Mouse (Mus musculus) CH12F3 (cell line): ENCODE measurements around the gene Otub2.

Source experiments
- in situ Hi-C: fragments of 300-500 bp; cut with MboI; formaldehyde crosslinking; loops from 2 replicates; pipeline ENCODE4 v1.14.3; 2020; ENCODE audit warnings: low sequenced_read_pairs

Gene Otub2

DNA sequence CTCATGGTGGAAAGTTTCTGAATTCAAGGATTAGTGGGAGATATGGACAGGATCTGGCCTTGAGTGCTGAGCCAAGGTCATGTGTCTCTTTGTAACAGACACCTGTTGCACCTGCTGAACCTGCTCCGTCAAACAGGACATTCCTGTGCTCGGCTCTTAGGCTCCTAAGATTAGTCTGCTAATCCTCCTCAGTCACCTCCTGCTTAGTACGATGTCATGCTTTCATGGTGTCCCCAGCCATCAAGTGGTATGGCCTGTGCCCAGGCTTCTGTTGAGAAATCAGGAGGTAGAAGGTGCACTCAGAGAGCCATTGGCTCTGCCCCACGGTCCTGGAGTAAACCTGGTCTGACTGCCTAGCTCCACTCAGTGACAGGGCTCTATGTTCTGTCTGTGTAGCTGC, 17.6 kb upstream of the Otub2 start:
- in situ Hi-C loops = no loop called here

DNA sequence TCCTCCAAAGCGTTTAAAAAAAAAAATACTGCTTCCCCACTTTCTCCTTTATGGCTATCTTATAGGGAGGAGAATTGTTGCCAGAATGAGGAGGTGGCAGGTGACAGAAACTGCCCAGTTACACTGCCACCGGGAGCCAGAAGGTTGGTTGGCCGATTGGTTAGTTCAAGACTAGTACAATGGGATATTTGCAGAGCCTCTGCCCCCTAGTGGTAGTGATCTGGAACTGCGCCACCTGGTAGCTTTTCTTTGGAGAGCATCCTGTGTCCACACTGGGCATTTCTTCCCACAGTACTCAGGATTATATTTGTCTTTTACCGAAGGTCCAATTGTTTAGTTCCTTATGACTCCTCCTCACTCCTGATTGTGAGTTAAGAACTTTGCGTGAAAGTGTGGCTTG, 16.8 kb upstream of the Otub2 start:
- in situ Hi-C loops = no loop called here

DNA sequence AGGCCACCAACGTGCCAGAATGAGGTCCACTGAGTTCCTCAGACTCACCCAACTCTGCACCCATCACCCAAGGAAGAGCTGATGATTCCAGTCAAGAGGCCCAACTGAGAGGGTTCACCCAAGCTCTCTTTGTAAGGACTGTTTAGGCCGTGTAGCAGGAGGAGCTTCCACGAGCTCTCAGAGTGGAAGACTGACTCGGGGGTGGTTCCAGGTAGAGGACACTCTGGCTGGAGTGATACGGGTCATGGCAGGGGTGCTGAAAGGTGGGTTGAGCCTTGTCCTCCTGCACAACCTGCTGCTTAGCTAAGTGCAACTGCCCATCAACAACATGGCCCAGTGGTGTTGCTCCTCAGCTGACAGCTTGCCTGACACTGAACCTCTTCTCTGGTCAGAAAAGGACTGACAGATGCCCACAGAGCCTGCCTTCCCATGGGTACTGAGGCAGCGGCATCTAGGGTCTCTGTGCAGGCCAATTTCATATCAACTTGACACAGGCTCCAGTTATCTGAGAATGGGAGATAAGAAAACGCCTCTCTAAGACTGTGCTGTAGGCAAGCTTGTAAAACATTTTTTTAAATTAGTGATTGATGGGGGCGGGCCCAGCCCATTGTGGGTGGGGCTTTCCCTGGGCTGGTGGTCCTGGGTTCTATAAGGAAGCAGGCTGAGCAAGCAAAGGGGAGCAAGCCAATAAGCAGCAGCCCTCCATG, 14.8 kb upstream of the Otub2 start:
- in situ Hi-C loops = no loop called here

DNA sequence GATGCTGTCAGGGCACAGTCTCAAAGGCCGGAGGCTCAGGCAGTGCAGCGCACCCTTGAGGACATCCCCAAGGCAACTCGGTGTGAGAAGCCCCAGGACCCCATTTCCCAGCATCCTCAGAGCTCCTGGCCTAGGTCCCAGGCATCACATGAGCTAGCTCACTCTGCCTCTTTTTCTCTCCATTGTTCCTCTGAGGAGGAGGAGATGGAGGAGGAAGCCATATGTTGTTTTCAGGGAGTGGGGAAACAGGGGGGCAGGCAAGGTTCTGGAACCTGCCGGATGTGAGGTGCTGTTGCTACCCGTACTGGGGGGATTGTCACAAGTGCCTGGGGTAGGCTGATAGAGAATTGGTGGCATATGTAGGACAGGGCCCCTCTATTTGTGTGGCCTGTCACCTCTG, 12.4 kb upstream of the Otub2 start:
- in situ Hi-C loops = no loop called here

DNA sequence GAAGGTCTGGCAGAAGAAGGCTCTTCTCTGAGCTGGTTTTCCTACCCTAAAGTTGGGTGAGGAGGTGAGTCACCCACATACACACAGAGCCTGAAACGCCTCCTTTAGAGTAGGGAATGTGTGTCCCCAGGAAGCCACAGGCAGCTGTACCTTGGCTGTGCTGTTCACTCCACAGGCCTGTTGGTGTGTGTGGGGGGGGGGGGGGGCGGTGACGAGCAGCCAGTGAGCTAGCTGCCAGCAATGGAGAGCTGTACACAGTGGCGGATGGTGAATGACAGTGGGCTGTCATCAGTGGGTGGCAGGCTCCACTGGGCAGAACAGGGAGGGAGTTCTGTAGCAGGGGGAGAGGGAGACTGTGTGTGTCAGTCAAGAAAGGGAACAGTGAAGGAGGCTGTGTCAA, 11.7 kb upstream of the Otub2 start:
- in situ Hi-C loops = no loop called here

DNA sequence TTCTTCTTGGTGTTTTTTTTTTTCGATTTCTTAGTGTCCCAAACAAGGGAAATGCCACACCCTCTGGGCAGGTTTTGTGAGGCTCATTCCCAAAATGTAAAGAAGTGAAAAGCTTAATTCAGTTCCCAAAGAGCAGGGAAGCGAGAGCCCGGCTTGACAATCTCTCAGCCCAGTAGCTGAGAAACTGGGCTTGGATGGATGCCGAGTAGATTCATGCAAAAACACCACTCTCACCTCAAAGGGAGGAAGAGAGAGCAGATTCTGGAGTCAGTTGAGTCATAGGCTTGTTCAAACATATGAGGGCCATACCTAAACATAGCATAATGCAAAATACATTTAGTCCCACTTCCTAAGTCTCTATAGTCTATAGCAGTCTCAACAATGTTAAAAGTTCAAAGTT, 8.3 kb upstream of the Otub2 start:
- in situ Hi-C loops = no loop called here

DNA sequence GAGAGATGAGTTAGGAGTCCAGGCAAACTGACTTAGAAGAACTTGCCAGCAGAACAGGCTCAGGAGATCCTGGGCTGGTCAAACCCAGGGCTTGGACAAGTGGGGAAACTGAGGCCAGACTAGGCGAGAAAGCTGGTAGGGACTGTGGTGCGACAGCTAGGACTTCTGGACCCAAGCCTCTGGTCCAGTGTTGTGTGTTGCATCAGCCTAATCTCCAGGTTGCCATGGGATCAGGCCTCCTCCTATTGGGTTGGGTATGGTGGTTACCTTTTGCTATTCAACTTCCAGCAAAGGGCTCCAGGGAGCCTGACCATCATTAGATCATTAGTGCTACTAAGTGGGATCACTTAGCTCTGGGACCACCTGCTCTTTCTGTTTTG, 856 bp downstream of the Otub2 start:
- in situ Hi-C loops = no loop called here

DNA sequence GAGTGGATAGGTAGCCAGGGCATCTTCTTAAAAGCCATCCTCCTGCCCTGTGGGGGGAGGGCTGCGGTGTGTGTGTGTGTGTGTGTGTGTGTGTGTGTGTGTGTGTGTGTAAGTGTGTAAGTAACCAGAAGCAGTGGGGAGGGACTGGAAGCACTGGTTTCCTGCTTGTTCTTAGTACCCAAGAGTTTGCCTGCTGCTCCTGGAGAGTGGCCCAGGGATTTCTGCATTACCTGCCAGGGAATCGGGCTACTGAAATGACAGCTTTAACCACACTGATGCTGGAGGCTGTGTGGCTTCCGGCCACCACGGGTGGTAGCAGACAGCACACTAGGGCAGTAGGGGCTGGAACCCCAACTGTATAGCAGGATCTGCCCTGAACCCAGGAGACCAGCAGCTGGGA, 1.5 kb downstream of the Otub2 start:
- in situ Hi-C loops = no loop called here

DNA sequence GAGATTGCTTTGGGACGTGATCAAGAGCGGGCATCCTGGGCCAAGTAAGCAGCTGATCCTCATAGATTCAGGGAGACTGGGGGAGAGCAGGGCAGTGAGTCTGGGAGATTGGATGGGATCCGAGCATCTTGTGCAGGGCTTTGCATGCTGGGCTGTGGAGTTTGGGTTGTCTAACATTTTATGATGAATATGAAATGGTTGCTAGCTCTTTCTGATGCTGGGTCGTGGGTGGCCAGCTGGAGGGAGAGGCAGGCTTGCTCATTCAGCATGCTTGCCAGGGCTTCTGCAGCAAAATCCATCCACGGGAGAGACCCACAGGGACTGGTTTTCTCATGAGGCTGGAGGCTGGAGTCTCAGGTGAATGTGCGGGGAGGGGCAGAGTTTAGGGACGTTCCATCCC, 2.6 kb downstream of the Otub2 start:
- in situ Hi-C loops = no loop called here

DNA sequence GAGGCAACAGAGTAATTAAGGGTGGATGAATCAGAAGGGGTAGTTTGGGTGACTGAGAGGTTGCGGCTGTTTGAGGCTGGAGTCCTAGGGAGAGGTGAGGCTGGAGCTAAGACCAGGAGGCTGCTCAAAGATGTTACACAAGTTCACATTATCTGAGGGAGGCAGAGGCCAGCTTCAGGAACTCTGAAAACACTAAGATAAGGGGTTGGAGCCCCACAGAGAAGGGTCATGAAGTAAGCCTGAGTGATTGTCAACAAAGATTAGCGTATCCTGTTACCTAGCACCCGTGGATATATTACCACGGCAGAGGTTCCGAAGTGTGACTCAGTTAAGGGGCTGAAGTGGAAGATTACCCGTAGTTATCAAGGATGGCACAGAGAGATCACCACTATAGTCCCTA, 5.0 kb downstream of the Otub2 start:
- in situ Hi-C loops = no loop called here

DNA sequence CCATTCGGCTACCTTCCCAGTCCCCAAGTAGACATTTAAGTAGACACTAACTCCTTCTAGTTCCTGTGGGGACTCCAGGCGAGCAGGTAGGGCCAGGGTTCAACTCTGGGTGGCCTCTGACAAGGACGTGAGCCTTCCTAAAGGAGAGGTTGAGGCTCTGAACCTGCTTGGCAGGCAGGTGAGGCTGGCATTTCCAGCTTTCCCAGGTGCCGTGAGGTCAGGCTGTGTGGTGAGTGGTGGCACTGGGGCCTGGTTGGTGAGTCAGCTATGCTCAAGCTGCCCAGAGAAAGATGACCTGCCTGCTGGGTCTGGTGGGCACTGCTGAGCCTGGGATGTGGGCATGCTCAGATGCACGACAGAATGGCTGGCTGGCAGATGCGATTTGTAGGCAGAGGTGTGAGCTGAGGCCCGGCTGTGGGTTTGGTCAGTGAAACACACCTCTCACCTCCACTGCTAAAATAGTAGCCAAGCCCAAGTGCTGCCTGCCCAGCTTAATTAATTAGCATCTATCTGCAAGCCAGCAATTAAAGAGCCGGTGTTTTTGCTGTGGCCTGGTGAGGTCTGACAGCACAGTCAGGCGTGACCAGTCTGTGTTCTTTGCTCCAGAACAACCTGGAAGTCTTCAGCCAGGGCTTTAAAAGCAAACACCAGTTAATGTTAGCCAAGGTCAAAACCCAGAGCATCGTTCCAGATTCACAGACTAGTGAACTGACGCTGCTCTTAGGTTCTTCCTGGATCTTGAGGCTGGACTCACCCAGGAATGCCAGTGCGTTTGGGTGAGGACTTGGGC, 7.2 kb downstream of the Otub2 start:
- in situ Hi-C loops = no loop called here

DNA sequence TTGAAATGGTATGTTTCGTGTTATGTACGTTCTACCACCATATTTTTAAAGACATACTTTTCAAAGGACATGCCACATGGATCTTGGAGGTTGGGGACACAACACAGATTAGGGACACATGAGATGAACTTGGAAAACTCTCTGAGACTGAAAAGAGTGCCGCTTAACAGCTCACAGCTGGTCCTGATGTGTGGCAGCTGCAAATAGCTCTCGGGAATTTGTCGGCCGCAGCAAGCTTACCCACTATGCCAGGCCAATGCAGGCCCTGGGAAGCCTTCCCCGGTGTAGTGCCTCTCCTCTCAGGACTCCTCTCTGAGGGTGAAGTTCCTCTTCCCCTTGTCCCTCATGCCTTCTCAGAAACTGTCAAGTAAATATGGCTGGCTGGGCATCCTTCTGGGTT, 8.3 kb downstream of the Otub2 start:
- in situ Hi-C loops = no loop called here

DNA sequence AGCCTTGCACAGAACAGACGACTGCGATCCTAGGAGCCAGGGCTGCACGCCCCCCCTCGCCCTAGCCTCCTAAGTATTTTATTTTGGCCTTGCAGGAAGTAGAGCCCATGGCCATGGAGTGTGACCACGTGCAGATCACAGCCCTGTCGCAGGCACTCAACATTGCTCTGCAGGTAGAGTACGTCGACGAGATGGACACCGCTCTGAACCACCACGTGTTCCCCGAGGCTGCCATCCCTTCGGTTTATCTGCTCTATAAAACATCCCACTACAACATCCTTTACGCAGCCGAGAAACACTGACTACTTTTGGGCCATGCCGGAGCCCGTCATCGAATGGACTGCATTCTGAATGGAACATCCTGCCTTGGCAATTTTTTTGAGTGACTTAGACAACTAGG, 15.6 kb downstream of the Otub2 start:
- in situ Hi-C loops = no loop called here

DNA sequence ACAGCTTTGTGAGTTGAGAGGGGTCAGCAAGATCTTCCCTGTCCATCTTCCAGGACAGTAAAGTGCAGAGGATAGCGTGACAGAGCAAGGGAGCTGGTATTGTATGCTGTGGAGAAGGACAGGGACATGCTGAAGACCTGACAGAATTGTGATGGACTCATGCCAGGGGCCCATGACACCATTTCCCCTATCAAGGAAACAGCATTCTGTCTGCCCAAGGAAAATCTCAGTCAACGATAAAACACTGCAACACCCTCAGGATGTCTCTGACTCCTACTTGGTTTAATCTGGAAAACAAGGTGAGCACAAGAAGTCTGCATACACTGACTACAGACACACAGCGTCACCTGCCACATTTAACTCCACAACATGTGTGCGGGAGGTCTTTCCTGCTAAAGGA, 19.2 kb downstream of the Otub2 start, which contains the start of gene 9330161L09Rik:
9330161L09Rik (minus strand) TSS at position 101 of the 400 bp plus-strand sequence.
- in situ Hi-C loops = no loop called here

DNA sequence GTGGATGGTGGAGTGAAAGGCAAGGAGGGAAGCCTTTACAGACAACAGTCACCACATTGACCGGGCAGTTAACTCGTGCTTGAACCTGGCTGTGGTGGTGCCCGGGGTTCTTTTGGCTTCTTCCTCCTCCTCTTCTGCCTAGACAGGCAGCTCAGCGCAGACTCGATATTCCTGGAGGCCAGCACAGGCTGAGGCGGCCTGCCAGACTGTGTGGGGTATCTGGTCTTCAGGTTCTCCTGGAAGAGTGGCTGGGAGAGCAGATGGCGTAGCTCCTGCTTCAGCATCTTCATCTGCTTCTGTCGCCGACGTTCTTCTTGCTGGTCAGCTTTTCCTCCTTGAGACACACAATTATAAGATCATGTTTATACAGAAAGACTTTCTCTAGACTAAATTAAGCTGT, 19.7 kb downstream of the Otub2 start:
- in situ Hi-C loops = no loop called here

DNA sequence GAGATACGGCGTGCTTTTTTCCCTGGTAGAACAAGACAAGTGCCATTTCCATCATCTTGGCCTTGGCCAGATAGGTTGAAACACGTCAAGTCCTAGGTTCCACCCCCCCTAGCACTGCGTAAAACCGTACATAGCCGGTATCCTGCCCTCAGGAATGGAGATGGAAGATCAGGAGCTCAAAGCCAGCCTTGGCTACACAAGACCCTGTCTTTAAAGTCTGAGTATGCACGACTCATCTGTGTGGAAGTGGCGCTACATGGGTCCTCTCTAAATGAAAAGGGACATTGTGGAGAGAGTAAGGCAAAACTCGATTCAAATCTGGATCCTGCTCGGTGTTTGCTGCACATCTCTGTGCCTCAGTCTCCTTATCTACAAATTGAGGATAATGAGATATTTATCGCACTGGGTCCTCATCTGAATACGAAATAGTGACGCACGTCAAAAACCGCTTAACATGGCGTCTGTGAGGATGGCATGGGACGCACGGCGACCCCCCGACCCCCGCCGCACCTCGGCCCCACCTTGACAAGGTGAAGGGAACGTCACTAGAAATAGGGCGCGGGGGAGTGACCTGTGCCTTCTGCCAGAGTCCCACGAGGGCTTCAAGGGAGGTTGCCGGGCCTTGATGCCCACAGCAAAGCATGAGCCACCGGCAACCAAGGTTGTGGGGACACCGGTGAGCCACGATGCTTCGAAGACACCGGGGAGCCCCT, 36.7 kb downstream of the Otub2 start:
- in situ Hi-C loops = loop anchor here (10.0 kb wide), 1 partner anchor 70 kb away; no protein-coding TSS in a partner anchor

DNA sequence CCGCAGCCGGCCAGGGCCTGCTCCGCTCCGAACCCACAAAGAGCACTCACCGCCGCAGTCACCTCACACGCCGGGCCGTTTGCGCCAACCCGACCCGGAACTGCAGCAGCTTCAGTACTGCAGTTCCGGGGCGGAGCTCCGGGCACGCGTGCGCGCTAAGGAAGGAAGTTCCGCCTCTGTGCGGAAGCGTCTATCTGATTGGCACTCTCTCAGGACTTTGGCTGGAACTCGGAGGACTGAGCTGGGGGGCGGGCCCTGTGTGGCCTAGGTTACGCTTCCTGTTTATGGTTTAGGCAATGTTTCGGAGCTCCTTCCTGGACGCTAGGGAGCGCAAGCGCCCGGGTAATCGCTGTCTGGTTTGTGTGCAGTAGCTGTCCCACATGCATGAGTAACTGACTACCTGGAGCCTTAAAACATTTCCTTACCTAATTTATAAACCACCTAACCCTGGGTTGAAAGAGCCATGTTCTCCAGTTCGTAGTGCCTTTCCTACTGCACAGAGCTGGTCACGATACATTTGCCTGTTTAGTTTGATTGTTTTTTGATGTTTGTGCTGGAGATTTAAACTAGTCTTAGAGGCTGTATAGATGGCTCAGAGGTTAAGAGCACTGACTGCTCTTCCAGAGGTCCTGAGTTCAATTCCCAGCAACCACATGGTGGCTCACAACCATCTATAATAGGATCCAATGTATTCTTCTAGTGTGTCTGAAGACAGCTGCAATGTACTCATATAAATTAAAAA, 37.4 kb downstream of the Otub2 start, which contains the start of gene Ddx24:
Ddx24 (minus strand) TSS at position 102 of the 742 bp plus-strand sequence.
- in situ Hi-C loops = loop anchor here (10.0 kb wide), 1 partner anchor 69 kb away; no protein-coding TSS in a partner anchor

DNA sequence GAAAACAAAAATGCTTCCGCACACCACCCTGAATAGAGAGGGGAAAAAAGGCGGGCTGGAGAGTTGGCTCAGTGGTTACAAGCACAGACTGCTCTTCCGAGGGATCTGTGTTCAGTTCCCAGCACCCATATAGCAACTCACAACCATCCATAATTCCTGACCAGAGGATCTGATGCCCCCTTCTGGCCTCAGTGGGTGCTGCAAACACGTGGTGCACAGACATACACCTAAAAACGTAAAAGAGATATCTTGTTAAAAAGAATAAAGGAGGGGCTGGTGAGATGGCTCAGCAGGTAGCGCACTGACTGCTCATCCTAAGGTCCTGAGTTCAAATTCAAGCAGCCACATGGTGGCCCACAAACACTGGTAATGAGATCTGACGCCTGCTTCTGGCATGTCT, 38.2 kb downstream of the Otub2 start:
- in situ Hi-C loops = loop anchor here (10.0 kb wide), 1 partner anchor 68 kb away; no protein-coding TSS in a partner anchor

DNA sequence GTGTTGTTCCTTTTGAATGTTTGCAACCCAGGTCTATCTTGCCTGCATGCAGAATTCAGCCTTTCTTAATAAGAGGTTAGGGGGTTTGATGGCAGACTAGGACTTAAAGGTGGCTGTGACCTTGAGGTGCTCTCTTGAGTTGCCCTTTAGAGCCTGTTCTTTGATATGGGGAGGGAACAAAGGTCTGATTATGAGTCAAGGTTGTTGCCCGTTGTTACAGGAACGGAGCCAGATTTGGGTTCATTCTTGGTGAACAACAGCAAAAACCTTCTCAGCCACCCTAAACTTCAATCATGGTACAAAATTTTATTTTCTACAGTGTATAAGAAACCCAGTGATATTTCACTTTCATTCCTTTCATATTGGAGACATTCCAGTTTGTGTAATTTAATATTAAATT, 44.9 kb downstream of the Otub2 start:
- in situ Hi-C loops = no loop called here

DNA sequence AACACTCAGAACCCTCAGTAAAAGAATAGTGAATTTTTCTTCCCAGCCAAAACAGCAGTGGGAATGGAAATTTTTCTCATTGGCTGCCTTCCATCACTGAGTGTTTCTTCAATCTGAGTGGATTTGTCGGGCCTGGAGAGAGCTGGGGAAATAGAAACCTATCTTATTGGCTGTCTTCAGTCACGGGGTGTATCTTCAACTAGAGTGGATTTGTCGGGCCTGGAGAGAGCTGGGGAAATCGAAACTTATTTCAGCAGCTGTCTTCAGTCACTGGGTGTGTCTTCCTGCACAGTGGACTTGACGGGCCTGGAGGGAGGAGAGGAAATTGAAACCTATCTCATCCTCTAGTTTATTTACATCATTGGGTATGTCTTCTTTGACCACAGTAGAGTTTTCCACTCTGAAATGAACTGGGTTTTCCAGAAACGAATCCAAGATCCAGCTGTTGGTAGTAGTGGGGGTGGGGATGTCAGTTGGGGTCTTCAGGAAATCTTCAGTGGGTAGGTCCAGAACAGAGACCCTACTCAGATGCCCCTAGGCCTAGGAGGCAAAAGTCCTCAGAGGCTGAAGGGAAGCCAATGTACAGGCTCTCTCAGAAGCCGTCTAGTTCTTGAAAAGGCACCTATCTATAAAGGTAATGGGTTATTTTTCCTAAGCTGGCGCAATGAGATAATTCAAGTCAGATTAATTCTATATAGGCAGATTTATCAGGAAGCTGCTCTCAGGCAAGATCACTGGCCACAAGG, 45.7 kb downstream of the Otub2 start, which contains the start of gene Ifi27:
Ifi27 (plus strand) TSS at position 226 of the 746 bp plus-strand sequence.
- in situ Hi-C loops = no loop called here
